In genomic region chr4:63982425-63983097, GRCm38 (mm10) we compare ENCODE assay signal across 15 mouse cellular contexts.
DNase-seq lines count a peak whose midpoint lies in the region; ATAC-seq and TF ChIP-seq lines count a peak whose summit lies in the region.
"Had no signal": no experiment of that assay in that cellular context is flagged by ENCODE, and none has a peak within 500 bp of the region (broad histone marks: within the 10 kb centered on the region; RNA-seq: fewer than 3 reads in every experiment).

No protein-coding gene starts in this region.

- H3K9me3 ChIP-seq in liver, postnatal 0 days (ENCODE audit: low read length): no peaks in the 10 kb centered on the region
- H3K9me3 ChIP-seq in liver, embryonic 12.5 days (replicated peaks): no peaks in the 10 kb centered on the region
- no peaks in the 10 kb centered on the region for H3K9me3 ChIP-seq in embryonic facial prominence, embryonic 14.5 days (ENCODE audit: control insufficient read depth, low read length)
- no peaks in the 10 kb centered on the region for H3K9me3 ChIP-seq in midbrain, embryonic 16.5 days (replicated peaks; ENCODE audit: control insufficient read depth, low read length, poor library complexity, severe bottlenecking)
- H3K9me3 ChIP-seq: hindbrain, embryonic 10.5 days; liver, embryonic 15.5 days had no signal

- ATAC-seq in liver, postnatal 0 days: peak; percentile 59
- ATAC-seq in liver, embryonic 12.5 days: no peak
- peak; percentile 53; the same call in 1 of the 2 replicates for ATAC-seq in embryonic facial prominence, embryonic 14.5 days (ENCODE audit: low read depth)
- peak; percentile 49; the same call in 1 of the 2 replicates for ATAC-seq in midbrain, embryonic 16.5 days

- no peak overlapping the region for H3K27ac ChIP-seq in liver, postnatal 0 days (ENCODE audit: low read depth)
- no peak overlapping the region for H3K27ac ChIP-seq in liver, embryonic 12.5 days
- no peak overlapping the region for H3K27ac ChIP-seq in embryonic facial prominence, embryonic 14.5 days (replicated peaks; ENCODE audit: low read depth, low read length)
- H3K27ac ChIP-seq in midbrain, embryonic 16.5 days (ENCODE audit: low read length): 0 out of 2 replicates have a peak overlapping the region, but pooled peaks have one; percentile 15
- H3K27ac ChIP-seq: hindbrain, embryonic 10.5 days; liver, embryonic 15.5 days had no signal

- no peak overlapping the region for H3K9ac ChIP-seq in liver, postnatal 0 days (replicated peaks)
- no peak overlapping the region for H3K9ac ChIP-seq in liver, embryonic 12.5 days
- H3K9ac ChIP-seq in embryonic facial prominence, embryonic 14.5 days (ENCODE audit: low read depth, low read length): no peak overlapping the region
- no peak overlapping the region for H3K9ac ChIP-seq in midbrain, embryonic 16.5 days (ENCODE audit: low read depth, low read length)
- H3K9ac ChIP-seq: liver, embryonic 15.5 days had no signal

- no peaks in the 10 kb centered on the region for H3K27me3 ChIP-seq in liver, postnatal 0 days (ENCODE audit: insufficient read depth, low read length)
- no peaks in the 10 kb centered on the region for H3K27me3 ChIP-seq in liver, embryonic 12.5 days (replicated peaks)
- no peaks in the 10 kb centered on the region for H3K27me3 ChIP-seq in embryonic facial prominence, embryonic 14.5 days (replicated peaks; ENCODE audit: control insufficient read depth, insufficient read depth, low read length)
- H3K27me3 ChIP-seq in midbrain, embryonic 16.5 days (ENCODE audit: control insufficient read depth, insufficient read depth, low read depth, low read length): no peaks in the 10 kb centered on the region
- H3K27me3 ChIP-seq: liver, embryonic 15.5 days had no signal

- 62% methylated on average over 12 of the region's 12 CpGs for WGBS in liver, postnatal 0 days (ENCODE audit: insufficient replicate concordance)
- WGBS in liver, embryonic 12.5 days (ENCODE audit: insufficient replicate concordance): 59% methylated on average over 12 of the region's 12 CpGs
- 58% methylated on average over 12 of the region's 12 CpGs for WGBS in embryonic facial prominence, embryonic 14.5 days
- 74% methylated on average over 12 of the region's 12 CpGs for WGBS in midbrain, embryonic 16.5 days

- peak overlapping the region; percentile 30; the same call in 1 of the 2 replicates for H3K4me2 ChIP-seq in liver, postnatal 0 days (ENCODE audit: low read depth, low read length)
- H3K4me2 ChIP-seq in liver, embryonic 12.5 days: no peak overlapping the region
- H3K4me2 ChIP-seq in embryonic facial prominence, embryonic 14.5 days (ENCODE audit: low read depth, low read length): no peak overlapping the region
- H3K4me2 ChIP-seq in midbrain, embryonic 16.5 days (ENCODE audit: low read length): no peak overlapping the region
- H3K4me2 ChIP-seq: liver, embryonic 15.5 days had no signal

- H3K4me1 ChIP-seq in liver, postnatal 0 days (ENCODE audit: insufficient read depth): peaks cover 7% of the 10 kb centered on the region
- H3K4me1 ChIP-seq in liver, embryonic 12.5 days: no peaks in the 10 kb centered on the region
- 0 out of 2 replicates have a peak, but pooled peaks cover 10% of the 10 kb centered on the region for H3K4me1 ChIP-seq in embryonic facial prominence, embryonic 14.5 days (ENCODE audit: control insufficient read depth, insufficient read depth, low read length)
- no peaks in the 10 kb centered on the region; the same call in 1 of the 2 replicates for H3K4me1 ChIP-seq in midbrain, embryonic 16.5 days (ENCODE audit: control insufficient read depth, insufficient read depth, low read length)
- H3K4me1 ChIP-seq: liver, embryonic 15.5 days had no signal

- no peak overlapping the region for H3K4me3 ChIP-seq in liver, postnatal 0 days (ENCODE audit: low read depth, low read length)
- no peak overlapping the region for H3K4me3 ChIP-seq in liver, embryonic 12.5 days
- H3K4me3 ChIP-seq in embryonic facial prominence, embryonic 14.5 days (ENCODE audit: low read depth, low read length): no peak overlapping the region
- H3K4me3 ChIP-seq in midbrain, embryonic 16.5 days (ENCODE audit: low read depth, low read length): no peak overlapping the region
- H3K4me3 ChIP-seq: hindbrain, embryonic 10.5 days; liver, embryonic 15.5 days had no signal

- no peak for TF ChIP-seq EP300 in liver, postnatal 0 days (IDR thresholded peaks at IDR 0.05; ENCODE audit: low read depth)

- no peaks in the 10 kb centered on the region for H3K36me3 ChIP-seq in liver, postnatal 0 days (replicated peaks; ENCODE audit: insufficient read depth, low read length)
- no peaks in the 10 kb centered on the region for H3K36me3 ChIP-seq in liver, embryonic 12.5 days
- 0 out of 2 replicates have a peak, but pooled peaks cover 3% of the 10 kb centered on the region for H3K36me3 ChIP-seq in embryonic facial prominence, embryonic 14.5 days (ENCODE audit: control insufficient read depth, insufficient read depth, low read length)
- no peaks in the 10 kb centered on the region for H3K36me3 ChIP-seq in midbrain, embryonic 16.5 days (ENCODE audit: control insufficient read depth, insufficient read depth, low read length)
- H3K36me3 ChIP-seq: hindbrain, embryonic 10.5 days; liver, embryonic 15.5 days had no signal

- DNase-seq in heart, adult 11 months: peak; percentile 74
- no peak for DNase-seq in heart, adult 18-20 months
- peak; percentile 21 for DNase-seq in liver, postnatal 0 days
- DNase-seq in embryonic facial prominence, embryonic 14.5 days (ENCODE audit: low spot score): peak; percentile 24
- DNase-seq in cerebellum, adult 18-20 months: no peak
- DNase-seq: adrenal gland, postnatal 10 days; B cell, adult 2 months; cerebellum, postnatal 14 days; kidney, postnatal 25 days; layer of hippocampus, postnatal 36 days; thymus, postnatal 36 days had no signal

- no peak for TF ChIP-seq CTCF in liver, postnatal 0 days (IDR thresholded peaks at IDR 0.05; ENCODE audit: low read depth)

Comparison
In these comparisons a context has a peak if more than half of its experiments do, and no peak if none do; other contexts are left out.
1. DNase-seq: peak in heart, adult 11 months (single experiment), liver, postnatal 0 days (single experiment) and embryonic facial prominence, embryonic 14.5 days (single experiment); none in heart, adult 18-20 months (0 of 2) and cerebellum, adult 18-20 months (0 of 2).